Mouse (Mus musculus): Measurements from ENCODE around the gene Tcf7.

DNA sequence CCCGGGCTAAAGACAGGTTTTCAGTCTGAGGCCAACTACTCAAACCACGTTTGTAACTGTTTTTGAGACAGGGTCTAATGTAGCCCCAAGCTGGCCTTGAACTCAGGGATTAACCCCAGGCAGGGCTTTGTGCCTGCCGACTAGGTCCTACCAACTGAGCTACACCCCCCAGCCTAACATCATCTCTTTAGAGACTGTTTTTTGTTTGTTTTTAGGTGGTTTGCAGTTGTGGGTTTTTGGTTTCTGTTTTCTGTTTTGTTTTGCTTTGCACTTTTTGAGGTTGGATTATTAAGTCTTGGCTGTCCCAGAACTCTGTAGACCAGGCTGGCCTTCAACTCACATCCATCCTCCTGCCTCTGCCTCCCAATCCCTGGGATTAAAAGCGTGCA, 8.9 kb downstream of the Tcf7 start:
- TF ChIP-seq POLR2A (IDR thresholded peaks at IDR 0.05; ENCODE audit: borderline replicate concordance, insufficient read depth, low read length), result no peak
- TF ChIP-seq CTCF (IDR thresholded peaks at IDR 0.05; ENCODE audit: borderline replicate concordance, insufficient read depth, low read depth, low read length), result no peak

Data from cerebellum, adult 2 months (tissue).